Mouse (Mus musculus): ENCODE data around the gene Tas2r135.

DNA sequence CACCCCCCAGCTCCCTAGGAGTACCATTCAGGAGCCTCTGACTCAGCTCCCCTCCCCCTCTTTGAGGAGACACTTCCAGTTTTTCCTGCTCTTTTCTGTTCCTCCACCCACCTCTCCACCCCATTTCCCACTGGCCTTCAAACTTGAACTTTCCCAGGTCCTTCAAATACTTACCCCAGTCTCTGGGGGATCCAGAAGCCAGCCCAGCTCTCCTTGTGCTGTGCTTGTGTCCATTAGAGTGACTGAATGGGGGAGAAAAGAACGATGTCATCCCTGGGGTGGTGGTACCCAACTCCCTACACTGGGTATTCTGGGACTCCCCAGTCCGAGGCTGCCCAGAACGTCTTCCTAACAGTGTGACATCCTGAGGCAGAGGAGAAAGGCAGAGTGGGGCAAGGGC, 33.2 kb upstream of the Tas2r135 start:
- TF ChIP-seq EP300 (IDR thresholded peaks at IDR 0.05) (no peak), CTCF (IDR thresholded peaks at IDR 0.05) (no peak)

All from lung, postnatal 0 days (tissue).